Mouse (Mus musculus) limb, embryonic 12.5 days (tissue): ENCODE measurements around the gene Snx11. TPM values are rescaled to one million over a fixed set of nuclear protein-coding genes. Genes with fewer than 3 reads are reported as not detected.
A peak's percentile ranks its signal among the peaks of the same experiment; 100 is the strongest.

Experiments
- ATAC-seq: fragments of 200-750 bp; cut with Nextera tagmentation; 2 replicates; pipeline ENCODE4 v1.8.0; 2017; ENCODE audit warnings: low read depth, moderate TSS enrichment; ENCODE audit not compliant: insufficient number of reproducible peaks, insufficient read depth, low FRiP score, low TSS enrichment
- H3K27ac ChIP-seq: fragments of 300-500 bp; sonication (generic); 2 replicates; pipeline ENCODE4 v1.5.1; 2016; ENCODE audit warnings: mild to moderate bottlenecking, moderate library complexity
- H3K27me3 ChIP-seq: fragments of 300-500 bp; sonication (generic); 2 replicates; pipeline ENCODE4 v1.6.1; 2016; ENCODE audit warnings: mild to moderate bottlenecking, moderate library complexity
- H3K36me3 ChIP-seq: fragments of 300-500 bp; sonication (generic); 2 replicates; pipeline ENCODE4 v1.6.1; 2016; ENCODE audit warnings: mild to moderate bottlenecking, moderate library complexity
- H3K4me1 ChIP-seq: fragments of 300-500 bp; sonication (generic); replicated peaks from 2 replicates; pipeline ENCODE4 v1.6.1; 2016
- H3K4me2 ChIP-seq: fragments of 300-500 bp; sonication (generic); 2 replicates; pipeline ENCODE4 v1.6.1; 2016; ENCODE audit warnings: mild to moderate bottlenecking, moderate library complexity
- H3K4me3 ChIP-seq: fragments of 300-500 bp; sonication (generic); replicated peaks from 2 replicates; pipeline ENCODE4 v1.5.1; 2016; ENCODE audit warnings: mild to moderate bottlenecking
- H3K9ac ChIP-seq: fragments of 300-500 bp; sonication (generic); replicated peaks from 2 replicates; pipeline ENCODE4 v1.6.1; 2016; ENCODE audit warnings: mild to moderate bottlenecking, moderate library complexity
- H3K9me3 ChIP-seq: fragments of 300-500 bp; sonication (generic); 2 replicates; pipeline ENCODE4 v1.6.1; 2016; ENCODE audit warnings: mild to moderate bottlenecking, moderate library complexity
- WGBS: fragments of 180-500 bp; shearing (Covaris S2); methylation state at CpG from one replicate; pipeline ENCODE4 v1.1.7; 2016; 5-methylcytosine and 5-hydroxymethylcytosine counted together
- polyA plus RNA-seq: library from polyadenylated mRNA; unstranded; fragments of >200 nt; fragmentation: Nextera tagmentation; extraction: Ambion mirVana; gene quantifications from 2 replicates; pipeline ENCODE4 v1.2.1, GENCODE M21; 2016

Snx11 gene
- polyA plus RNA-seq, 1 experiment from 2014 or later, result 21.2 TPM

DNA sequence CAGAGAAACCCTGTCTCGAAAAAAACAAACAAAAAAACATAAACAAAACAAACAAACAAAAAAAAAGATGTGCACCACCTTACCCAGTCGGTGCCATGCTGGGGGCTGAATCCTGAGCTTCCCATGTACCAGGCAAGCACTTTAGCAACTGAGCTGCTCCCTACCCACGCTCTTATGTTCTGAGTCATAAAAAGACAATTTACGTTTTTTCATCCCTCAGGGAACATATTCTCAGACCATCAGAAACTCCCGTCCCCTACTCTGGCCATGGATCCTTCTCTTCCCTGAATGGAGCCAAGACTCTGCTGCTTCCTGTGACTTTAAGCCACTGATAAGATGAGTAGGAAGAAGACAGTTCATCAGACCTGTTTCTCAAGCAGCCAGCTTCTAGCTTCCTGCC is 19.0 kb downstream of the Snx11 start:
- Histone ChIP-seq H3K27me3 (peaks cover 6% of the 10 kb centered on the region; the same call in 1 of the 2 replicates), H3K4me3 (no peak overlapping the region), H3K36me3 (no peaks in the 10 kb centered on the region), H3K9ac (no peak overlapping the region), H3K4me2 (no peak overlapping the region), H3K9me3 (no peaks in the 10 kb centered on the region), H3K4me1 (peaks cover 6% of the 10 kb centered on the region; the same call in 1 of the 2 replicates), H3K27ac (no peak overlapping the region)
- no peak for ATAC-seq
- 73% methylated on average over 5 of the region's 5 CpGs for WGBS

DNA sequence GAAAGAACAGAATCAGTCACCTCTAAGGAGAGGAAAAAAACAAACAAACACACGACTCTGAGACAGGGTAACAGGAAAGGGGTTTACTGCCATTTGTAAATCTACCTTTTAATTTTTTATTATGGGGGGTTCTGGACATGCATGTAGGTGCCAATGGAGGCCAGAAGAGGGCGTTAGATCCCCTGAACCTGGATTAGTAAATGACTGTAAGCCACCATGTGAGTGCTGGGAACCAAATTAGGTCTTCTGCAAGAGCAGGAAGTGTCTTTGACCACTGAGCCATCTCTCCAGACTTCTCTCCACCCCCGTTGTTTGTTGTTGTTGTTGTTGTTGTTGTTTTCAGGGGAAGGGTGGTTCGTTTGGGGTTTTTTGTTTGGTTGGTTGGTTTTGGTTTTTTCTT is 19.9 kb downstream of the Snx11 start:
- Histone ChIP-seq H3K27ac (no peak overlapping the region), H3K9ac (no peak overlapping the region), H3K36me3 (no peaks in the 10 kb centered on the region), H3K4me1 (no peaks in the 10 kb centered on the region), H3K4me2 (no peak overlapping the region), H3K27me3 (peaks cover 6% of the 10 kb centered on the region; the same call in 1 of the 2 replicates), H3K4me3 (no peak overlapping the region), H3K9me3 (no peaks in the 10 kb centered on the region)
- 55% methylated on average over 4 of the region's 4 CpGs for WGBS
- no peak for ATAC-seq

DNA sequence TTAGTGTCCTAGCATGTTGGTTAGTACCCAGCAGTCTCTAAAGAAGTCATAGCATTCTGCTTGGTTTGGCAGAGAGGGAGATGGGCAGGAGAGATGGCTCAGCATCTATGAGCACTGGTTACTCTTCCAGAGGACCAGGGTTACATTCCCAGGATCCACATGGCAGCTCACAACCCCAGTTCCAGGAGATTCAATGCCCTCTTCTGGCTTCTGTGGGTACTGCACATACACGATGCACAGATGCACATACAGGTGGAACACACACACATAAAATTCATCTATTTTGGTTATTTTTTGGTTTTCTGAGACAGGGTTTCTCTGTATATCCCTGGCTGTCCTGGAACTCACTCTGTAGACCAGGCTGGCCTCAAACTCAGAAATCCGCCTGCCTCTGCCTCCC is 22.1 kb downstream of the Snx11 start:
- no peaks in the 10 kb centered on the region for H3K9me3 ChIP-seq
- no peak overlapping the region for H3K27ac ChIP-seq
- H3K4me1 ChIP-seq, result no peaks in the 10 kb centered on the region
- ATAC-seq, result no peak
- H3K27me3 ChIP-seq, result peaks cover 4% of the 10 kb centered on the region; the same call in 1 of the 2 replicates
- H3K9ac ChIP-seq, result no peak overlapping the region
- no peak overlapping the region for H3K4me3 ChIP-seq
- no peaks in the 10 kb centered on the region for H3K36me3 ChIP-seq
- H3K4me2 ChIP-seq, result no peak overlapping the region
- WGBS, result 100% methylated on average over 2 of the region's 2 CpGs

DNA sequence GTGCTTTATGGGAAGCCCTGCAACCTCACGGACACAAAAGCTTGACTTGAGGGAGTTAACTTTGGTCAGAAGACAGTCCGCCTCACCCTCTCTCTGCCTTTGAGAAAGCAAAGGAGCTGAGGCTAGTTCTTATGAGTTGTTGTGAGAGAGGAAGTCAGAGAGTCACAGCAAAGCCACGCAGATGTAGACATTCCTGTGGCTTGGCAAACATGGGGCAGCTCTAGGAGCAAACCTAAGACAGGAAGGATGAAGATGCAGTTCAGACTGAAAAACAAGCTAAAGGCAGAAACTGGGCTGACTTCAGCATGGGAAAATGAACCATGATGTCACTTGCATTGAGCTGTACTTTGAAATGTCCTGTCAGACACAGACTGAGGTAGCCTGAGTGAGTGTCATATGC is 29.8 kb downstream of the Snx11 start:
- H3K9me3 ChIP-seq, result no peaks in the 10 kb centered on the region
- no peak overlapping the region for H3K9ac ChIP-seq
- H3K4me2 ChIP-seq, result no peak overlapping the region
- H3K4me1 ChIP-seq, result no peaks in the 10 kb centered on the region
- H3K4me3 ChIP-seq, result no peak overlapping the region
- H3K36me3 ChIP-seq, result no peaks in the 10 kb centered on the region
- no peak for ATAC-seq
- no peak overlapping the region for H3K27ac ChIP-seq
- H3K27me3 ChIP-seq, result peaks cover 39% of the 10 kb centered on the region
- 52% methylated on average over 3 of the region's 3 CpGs for WGBS

DNA sequence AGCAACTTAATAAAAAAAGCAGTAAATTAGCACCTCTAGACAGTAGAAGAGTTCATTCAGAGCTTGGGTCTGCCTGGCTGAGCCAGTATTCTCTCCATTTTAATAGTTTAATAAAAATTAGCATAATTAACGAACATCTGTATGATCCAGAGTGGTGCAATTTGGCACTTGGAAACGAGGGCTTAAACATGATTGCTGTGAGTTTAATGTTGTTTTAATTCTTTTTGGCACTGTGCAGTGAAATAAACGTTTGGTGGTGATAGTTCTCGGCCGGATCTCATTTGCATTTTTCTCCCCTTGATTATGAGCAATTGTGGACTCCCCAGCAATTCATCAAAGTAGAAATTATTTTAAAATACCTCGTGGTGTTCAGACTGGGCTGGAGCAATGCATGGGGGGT is 30.7 kb downstream of the Snx11 start:
- H3K9me3 ChIP-seq, result no peaks in the 10 kb centered on the region
- H3K36me3 ChIP-seq, result no peaks in the 10 kb centered on the region
- peaks cover 48% of the 10 kb centered on the region for H3K27me3 ChIP-seq
- no peak overlapping the region for H3K9ac ChIP-seq
- H3K27ac ChIP-seq, result no peak overlapping the region
- no peak overlapping the region for H3K4me2 ChIP-seq
- H3K4me1 ChIP-seq, result peaks cover 7% of the 10 kb centered on the region
- H3K4me3 ChIP-seq, result no peak overlapping the region
- WGBS, result 71% methylated on average over 6 of the region's 6 CpGs
- no peak for ATAC-seq

DNA sequence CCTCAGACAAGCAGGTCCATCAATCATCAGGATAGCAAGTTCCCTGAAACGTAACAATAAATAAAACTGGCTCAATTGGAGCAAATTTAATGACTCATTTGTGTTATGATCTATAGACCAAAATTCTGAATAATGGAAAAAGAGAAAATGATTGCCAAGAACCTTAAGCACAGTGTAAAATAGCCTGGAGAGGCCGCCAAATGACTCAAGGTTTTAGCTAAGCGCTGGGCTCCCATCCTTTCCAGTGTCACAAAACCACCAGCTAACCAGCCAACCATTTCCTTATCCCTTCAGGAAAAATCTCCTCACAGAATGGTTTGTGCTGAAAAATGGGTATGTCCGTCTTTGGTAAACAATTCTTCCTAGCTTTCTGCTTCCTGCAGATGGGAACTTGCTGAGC is 33.5 kb downstream of the Snx11 start:
- H3K4me3 ChIP-seq, result no peak overlapping the region
- no peak overlapping the region for H3K9ac ChIP-seq
- ATAC-seq, result no peak
- peaks cover 7% of the 10 kb centered on the region for H3K4me1 ChIP-seq
- no peaks in the 10 kb centered on the region for H3K36me3 ChIP-seq
- H3K27me3 ChIP-seq, result peaks cover 69% of the 10 kb centered on the region
- no peak overlapping the region for H3K27ac ChIP-seq
- 75% methylated on average over 4 of the region's 4 CpGs for WGBS
- H3K4me2 ChIP-seq, result no peak overlapping the region
- H3K9me3 ChIP-seq, result no peaks in the 10 kb centered on the region

DNA sequence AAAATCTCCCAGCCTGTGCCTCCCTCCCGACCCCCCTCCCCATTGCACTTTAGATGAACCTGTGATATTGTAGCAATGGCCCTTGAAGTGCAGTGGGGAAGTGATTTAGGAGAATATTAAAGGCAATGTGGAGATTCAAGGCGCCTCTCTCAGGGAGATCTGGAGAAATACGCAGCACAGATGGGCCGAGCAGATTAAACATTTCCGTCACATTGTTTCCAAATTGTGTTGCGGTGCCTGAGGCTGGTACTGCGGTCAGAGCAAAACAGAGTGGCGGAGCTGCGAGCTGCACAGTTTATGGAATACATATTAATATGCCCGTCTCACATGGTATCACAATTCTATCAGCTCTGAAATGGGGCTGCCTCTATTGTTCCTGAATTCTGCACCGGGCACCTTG is 34.4 kb downstream of the Snx11 start:
- Histone ChIP-seq H3K27me3 (peaks cover 71% of the 10 kb centered on the region), H3K4me3 (no peak overlapping the region), H3K4me1 (peaks cover 7% of the 10 kb centered on the region), H3K27ac (no peak overlapping the region), H3K36me3 (no peaks in the 10 kb centered on the region), H3K9ac (no peak overlapping the region), H3K9me3 (no peaks in the 10 kb centered on the region), H3K4me2 (no peak overlapping the region)
- 58% methylated on average over 11 of the region's 11 CpGs for WGBS
- no peak for ATAC-seq

DNA sequence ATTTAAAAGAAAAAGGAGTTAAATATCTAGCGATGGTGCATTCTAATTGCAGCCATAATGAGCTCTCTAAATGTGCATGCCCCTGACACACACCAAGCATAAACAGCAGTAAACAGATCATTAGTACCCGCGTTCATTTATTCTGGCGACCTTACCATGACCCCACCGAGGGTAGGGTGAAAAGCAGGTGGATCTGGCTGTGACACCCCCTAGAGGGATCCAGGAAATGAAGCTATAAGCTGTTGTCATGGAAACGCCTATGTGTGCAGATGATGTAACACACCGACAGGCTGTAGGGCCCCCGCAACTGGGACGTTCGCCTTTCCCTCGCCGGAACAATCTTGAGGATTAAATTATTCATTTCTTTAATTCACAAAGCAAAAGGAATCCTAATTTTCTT is 35.4 kb downstream of the Snx11 start:
- Histone ChIP-seq H3K4me3 (no peak overlapping the region), H3K9me3 (no peaks in the 10 kb centered on the region), H3K4me1 (peaks cover 7% of the 10 kb centered on the region), H3K4me2 (peak overlapping the region; percentile 16; the same call in 1 of the 2 replicates), H3K27ac (no peak overlapping the region), H3K9ac (no peak overlapping the region), H3K27me3 (peaks cover 72% of the 10 kb centered on the region), H3K36me3 (no peaks in the 10 kb centered on the region)
- no peak for ATAC-seq
- WGBS, result 15% methylated on average over 12 of the region's 12 CpGs

DNA sequence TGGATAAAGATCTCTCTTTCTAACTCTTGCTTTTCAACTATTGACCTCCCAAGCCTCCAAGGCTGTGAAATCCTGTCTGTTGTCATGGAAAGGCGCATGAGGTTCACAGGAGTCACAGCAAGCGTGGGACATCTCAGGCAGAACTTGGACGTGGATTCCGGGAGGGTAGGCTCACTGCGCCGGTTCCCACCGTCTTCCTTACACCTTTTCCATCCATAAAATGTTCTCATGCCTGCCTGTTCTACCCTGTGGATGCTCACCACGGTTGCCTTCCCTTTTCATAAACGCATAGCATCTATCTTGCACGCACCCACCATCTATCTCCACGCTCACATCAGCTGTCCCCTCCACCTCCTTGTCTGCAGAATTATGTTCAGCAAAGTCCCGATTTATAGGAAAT is 36.6 kb downstream of the Snx11 start:
- no peak for ATAC-seq
- peaks cover 80% of the 10 kb centered on the region for H3K27me3 ChIP-seq
- H3K4me2 ChIP-seq, result no peak overlapping the region
- H3K9ac ChIP-seq, result no peak overlapping the region
- no peak overlapping the region for H3K27ac ChIP-seq
- 71% methylated on average over 12 of the region's 12 CpGs for WGBS
- no peaks in the 10 kb centered on the region for H3K36me3 ChIP-seq
- no peak overlapping the region for H3K4me3 ChIP-seq
- H3K9me3 ChIP-seq, result no peaks in the 10 kb centered on the region
- peaks cover 12% of the 10 kb centered on the region for H3K4me1 ChIP-seq

DNA sequence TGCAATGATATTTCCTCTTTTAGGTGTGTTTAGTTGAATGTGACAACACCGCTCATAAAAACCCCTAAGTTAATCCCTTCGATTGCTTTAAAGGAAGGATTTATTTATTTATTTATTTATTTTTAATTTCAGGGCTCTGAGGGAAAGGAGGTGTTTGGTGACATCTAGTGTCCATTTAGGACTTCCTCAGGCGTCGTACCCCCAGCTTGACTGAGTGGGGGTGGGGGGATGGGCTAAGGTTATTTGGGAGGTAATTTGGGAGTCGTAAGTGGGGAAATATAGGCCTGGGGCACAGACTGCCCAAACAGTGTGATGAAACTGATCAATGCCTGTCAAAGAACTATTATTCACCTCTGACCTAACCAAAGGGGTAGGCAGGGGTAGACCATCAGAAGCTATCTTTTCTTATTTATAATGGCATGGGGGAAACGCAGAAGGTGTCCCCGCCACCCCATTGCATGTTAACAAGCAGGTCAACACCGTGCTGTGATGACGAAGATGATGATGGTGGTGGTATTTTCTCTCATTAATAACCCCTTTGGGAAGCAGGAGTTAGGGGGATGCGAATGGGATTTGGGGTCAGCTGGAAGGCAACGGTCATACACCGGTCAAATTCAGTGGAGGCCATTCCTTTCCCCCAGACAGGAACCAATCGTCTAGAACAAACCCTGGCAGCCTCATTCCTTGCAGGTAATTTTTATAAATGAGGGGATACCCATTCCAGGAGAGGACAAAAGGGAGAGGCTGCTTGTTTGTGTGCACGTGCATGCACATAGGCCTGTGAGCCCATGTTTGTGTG is 39.5 kb downstream of the Snx11 start:
- H3K27me3 ChIP-seq, result peaks cover 74% of the 10 kb centered on the region
- WGBS, result 59% methylated on average over 14 of the region's 14 CpGs
- H3K27ac ChIP-seq, result no peak overlapping the region
- H3K4me1 ChIP-seq, result peaks cover 14% of the 10 kb centered on the region
- no peaks in the 10 kb centered on the region for H3K36me3 ChIP-seq
- no peak overlapping the region for H3K4me2 ChIP-seq
- H3K9me3 ChIP-seq, result no peaks in the 10 kb centered on the region
- ATAC-seq, result no peak
- no peak overlapping the region for H3K4me3 ChIP-seq
- H3K9ac ChIP-seq, result no peak overlapping the region

DNA sequence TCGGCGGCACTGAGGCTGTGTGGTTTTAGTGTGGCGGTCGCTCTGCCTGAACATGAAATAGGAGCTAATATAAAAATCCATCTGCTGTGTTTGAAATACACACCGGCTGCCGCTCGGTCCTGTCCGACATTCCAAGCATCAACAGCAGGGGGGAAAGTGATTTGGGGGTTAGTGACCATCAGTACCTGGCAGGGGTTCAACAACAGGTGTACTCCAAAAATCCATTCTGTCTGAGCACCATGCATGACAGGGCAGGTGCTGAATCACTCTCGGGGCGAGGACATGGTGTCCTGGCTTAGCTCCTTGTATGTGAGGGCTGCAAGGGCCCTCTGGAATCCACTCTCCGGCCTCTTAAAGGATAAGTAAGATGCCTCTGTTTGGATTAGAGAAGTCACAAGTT is 41.0 kb downstream of the Snx11 start:
- Histone ChIP-seq H3K9me3 (no peaks in the 10 kb centered on the region), H3K4me3 (peak overlapping the region; percentile 26), H3K27ac (no peak overlapping the region), H3K9ac (no peak overlapping the region), H3K4me2 (peak overlapping the region; percentile 51), H3K27me3 (peaks cover 66% of the 10 kb centered on the region), H3K36me3 (no peaks in the 10 kb centered on the region), H3K4me1 (peaks cover 10% of the 10 kb centered on the region; the same call in 1 of the 2 replicates)
- ATAC-seq, result no peak
- 15% methylated on average over 11 of the region's 11 CpGs for WGBS

DNA sequence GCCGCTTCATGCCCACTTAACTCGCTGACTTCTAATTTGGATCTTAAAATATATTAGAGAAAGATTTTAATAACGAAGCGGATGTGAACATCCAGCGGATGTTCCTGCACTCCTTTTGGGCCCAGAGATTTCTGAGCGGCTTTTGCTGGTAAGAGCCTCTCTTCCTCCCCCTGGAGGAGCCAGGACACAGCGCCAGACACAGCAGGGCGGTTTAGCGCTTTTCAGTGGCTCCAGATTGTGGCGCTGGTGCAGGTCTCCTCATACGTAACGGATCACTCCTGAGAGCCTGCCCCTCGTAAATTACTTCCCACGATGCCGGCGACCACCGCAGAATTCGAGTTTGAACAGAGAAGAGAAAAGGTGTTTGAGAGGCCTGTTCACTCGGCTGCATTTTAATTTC is 41.5 kb downstream of the Snx11 start:
- Histone ChIP-seq H3K9ac (no peak overlapping the region), H3K9me3 (no peaks in the 10 kb centered on the region), H3K4me1 (peaks cover 10% of the 10 kb centered on the region; the same call in 1 of the 2 replicates), H3K4me2 (peak overlapping the region; percentile 51), H3K27me3 (peaks cover 61% of the 10 kb centered on the region), H3K27ac (no peak overlapping the region), H3K4me3 (peak overlapping the region; percentile 26), H3K36me3 (no peaks in the 10 kb centered on the region)
- peak; percentile 80; the same call in 1 of the 2 replicates for ATAC-seq
- 2% methylated on average over 19 of the region's 19 CpGs for WGBS
